Mouse (Mus musculus) forebrain, embryonic 10.5 days (tissue): Measurements from ENCODE around the gene March10. TPM values are rescaled to one million over a fixed set of nuclear protein-coding genes. Genes with fewer than 3 reads are reported as not detected.

Experiments used
- DNase-seq: peaks from one replicate; pipeline ENCODE4 v3.0.0-alpha.2; 2017; ENCODE audit warnings: low spot score; ENCODE audit errors: extremely low spot score
- H3K27ac ChIP-seq: fragments of 300-500 bp; sonication (generic); 2 replicates; pipeline ENCODE4 v1.5.1; 2016; ENCODE audit warnings: mild to moderate bottlenecking
- H3K27me3 ChIP-seq: fragments of 300-500 bp; sonication (generic); 2 replicates; pipeline ENCODE4 v1.6.1; 2016; ENCODE audit warnings: mild to moderate bottlenecking; ENCODE audit not compliant: poor library complexity, severe bottlenecking
- H3K36me3 ChIP-seq: fragments of 300-500 bp; sonication (generic); replicated peaks from 2 replicates; pipeline ENCODE4 v1.6.1; 2016; ENCODE audit warnings: mild to moderate bottlenecking, moderate library complexity
- H3K4me1 ChIP-seq: fragments of 300-500 bp; sonication (generic); 2 replicates; pipeline ENCODE4 v1.6.1; 2016
- H3K4me3 ChIP-seq: fragments of 300-500 bp; sonication (generic); 2 replicates; pipeline ENCODE4 v1.5.1; 2016; ENCODE audit warnings: mild to moderate bottlenecking, moderate library complexity
- H3K9me3 ChIP-seq: fragments of 300-500 bp; sonication (generic); 2 replicates; pipeline ENCODE4 v1.6.1; 2016; ENCODE audit warnings: mild to moderate bottlenecking, moderate library complexity
- WGBS: fragments of 180-500 bp; shearing (Covaris S2); methylation state at CpG from one replicate; pipeline ENCODE4 v1.1.7; 2016; 5-methylcytosine and 5-hydroxymethylcytosine counted together
- polyA plus RNA-seq: library from polyadenylated mRNA; unstranded; fragments of >200 nt; fragmentation: Nextera tagmentation; extraction: Ambion mirVana; gene quantifications from 2 replicates; pipeline ENCODE4 v1.2.1, GENCODE M21; 2016

The March10 gene
- polyA plus RNA-seq, 1 experiment from 2014 or later: 0.09 TPM

DNA sequence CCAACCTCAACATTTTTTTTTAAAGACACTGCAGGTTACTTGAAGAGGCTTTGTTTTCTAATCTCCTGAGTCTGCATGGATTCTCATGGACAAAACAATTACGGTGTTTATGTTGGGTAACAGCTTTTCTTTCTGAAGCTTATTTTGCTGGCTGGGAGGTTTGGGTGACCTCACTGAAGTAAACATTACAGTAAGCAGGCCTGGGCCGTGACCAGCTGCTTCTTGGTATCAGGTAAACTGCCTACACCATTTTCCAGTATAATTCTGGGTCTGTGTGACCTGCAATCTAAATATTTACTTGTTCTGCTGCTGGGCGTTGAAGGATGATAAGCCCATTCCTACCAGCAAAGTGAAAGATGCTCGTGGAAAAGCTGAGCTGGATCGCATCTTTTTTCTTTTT lies 30.1 kb downstream of the March10 start:
- H3K27me3 ChIP-seq: no peaks in the 10 kb centered on the region
- no peak overlapping the region for H3K4me3 ChIP-seq
- no peak for DNase-seq
- no peaks in the 10 kb centered on the region for H3K9me3 ChIP-seq
- no peaks in the 10 kb centered on the region for H3K36me3 ChIP-seq
- H3K27ac ChIP-seq: no peak overlapping the region
- WGBS: 87% methylated on average over 5 of the region's 5 CpGs
- no peaks in the 10 kb centered on the region for H3K4me1 ChIP-seq

DNA sequence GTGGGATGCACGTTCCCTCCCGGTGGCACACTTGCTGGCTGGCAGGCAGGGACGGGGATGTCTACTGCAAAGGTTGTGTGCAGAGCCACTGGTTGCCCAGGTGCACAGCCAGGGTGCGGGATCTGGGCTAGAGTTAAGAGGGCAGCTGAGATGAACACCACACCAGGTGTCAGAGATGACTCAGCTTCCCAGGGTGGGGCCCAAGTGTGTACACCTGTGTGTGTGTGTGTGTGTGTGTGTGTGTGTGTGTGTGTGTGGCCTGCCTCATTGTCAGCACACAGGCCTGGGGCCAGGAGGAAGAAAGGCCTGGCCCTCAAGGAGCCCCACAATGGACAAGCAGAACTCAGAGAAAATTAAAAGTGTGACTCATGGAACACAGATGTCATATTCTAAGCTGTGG lies 31.9 kb downstream of the March10 start:
- no peak for DNase-seq
- H3K27me3 ChIP-seq: no peaks in the 10 kb centered on the region
- H3K4me3 ChIP-seq: no peak overlapping the region
- H3K9me3 ChIP-seq: no peaks in the 10 kb centered on the region
- no peaks in the 10 kb centered on the region for H3K36me3 ChIP-seq
- H3K4me1 ChIP-seq: peaks cover 5% of the 10 kb centered on the region; the same call in 1 of the 2 replicates
- 89% methylated on average over 4 of the region's 4 CpGs for WGBS
- no peak overlapping the region for H3K27ac ChIP-seq

DNA sequence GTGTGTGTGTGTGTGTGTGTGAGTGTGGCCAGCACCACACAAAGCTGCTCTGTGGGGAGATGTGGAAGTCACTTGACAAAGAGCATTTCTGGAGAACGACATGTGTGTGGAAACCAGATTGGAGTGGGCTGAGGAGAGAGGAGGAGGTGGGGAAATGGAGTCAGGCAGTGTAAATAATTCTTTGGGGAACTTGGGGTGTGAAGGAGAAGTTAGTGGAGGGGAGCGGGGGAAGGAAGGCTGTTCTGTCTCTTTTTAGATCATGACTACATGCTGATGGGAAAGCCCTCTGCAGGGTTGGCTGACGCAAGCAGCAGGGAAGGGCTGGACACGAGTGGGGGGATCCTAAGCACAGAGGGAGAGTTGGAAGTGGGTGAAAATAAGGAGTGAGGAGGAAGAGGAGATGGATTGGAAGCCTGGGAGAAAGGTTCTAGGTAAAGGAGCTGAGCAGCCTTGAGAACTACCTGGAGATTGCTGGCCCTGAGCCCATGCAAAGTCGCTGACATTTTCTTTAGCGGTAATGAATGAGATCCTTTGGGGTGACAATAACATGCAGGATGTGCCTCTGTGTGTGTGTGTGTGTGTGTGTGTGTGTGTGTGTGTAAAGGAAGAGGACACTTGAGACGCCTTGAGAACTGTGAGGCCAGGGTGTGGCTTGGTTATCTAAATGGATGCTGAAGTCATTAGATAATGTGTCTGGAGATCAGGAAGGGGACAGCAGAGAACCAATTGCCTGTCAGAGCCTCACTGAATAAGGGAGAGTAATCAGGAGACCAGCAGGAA lies 35.7 kb downstream of the March10 start:
- Histone ChIP-seq H3K36me3 (no peaks in the 10 kb centered on the region), H3K4me1 (peaks cover 5% of the 10 kb centered on the region; the same call in 1 of the 2 replicates), H3K27me3 (no peaks in the 10 kb centered on the region), H3K27ac (no peak overlapping the region), H3K4me3 (no peak overlapping the region), H3K9me3 (no peaks in the 10 kb centered on the region)
- WGBS: 84% methylated on average over 7 of the region's 7 CpGs
- no peak for DNase-seq

DNA sequence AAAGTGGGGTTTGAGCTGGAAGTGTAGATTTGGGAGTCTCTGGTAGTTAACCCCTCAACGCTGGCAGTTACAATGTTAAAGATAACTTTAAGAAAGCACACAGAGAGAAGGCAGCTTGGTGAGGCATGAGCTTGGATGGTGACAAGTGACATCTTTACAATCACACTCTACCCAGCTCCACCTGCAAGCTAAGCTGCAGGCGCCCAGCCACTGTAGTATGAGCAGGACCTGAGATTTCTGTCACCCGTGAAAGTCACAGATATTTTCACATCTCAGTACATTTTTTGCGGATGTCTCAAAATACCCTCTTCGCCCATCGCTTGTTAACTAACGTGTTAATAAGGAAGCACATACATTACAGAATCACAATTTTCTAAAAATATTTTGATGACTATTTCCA lies 36.6 kb downstream of the March10 start:
- no peaks in the 10 kb centered on the region for H3K27me3 ChIP-seq
- 89% methylated on average over 7 of the region's 7 CpGs for WGBS

DNA sequence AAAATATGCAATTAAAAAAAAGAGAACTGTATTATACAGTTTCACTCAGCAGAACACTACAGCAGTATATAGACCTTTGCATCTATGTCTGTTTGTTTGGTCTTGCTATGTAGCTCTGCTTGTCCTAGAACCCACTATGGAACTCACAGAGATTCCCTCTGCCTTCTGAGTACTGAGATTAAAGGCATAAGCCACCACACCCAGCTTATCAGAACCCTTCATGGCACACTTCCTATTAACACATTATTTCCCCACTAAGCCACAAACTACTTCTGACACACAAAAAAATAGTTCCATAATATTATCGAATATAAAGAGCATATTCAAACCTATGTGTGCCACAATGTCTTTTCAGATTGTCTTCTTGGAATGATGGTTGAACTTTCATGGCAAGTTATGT lies 42.5 kb downstream of the March10 start:
- 94% methylated on average over 1 of the region's 1 CpGs for WGBS
- H3K9me3 ChIP-seq: no peaks in the 10 kb centered on the region
- no peak overlapping the region for H3K4me3 ChIP-seq
- H3K27ac ChIP-seq: no peak overlapping the region
- DNase-seq: no peak
- no peaks in the 10 kb centered on the region for H3K36me3 ChIP-seq
- H3K4me1 ChIP-seq: no peaks in the 10 kb centered on the region
- no peaks in the 10 kb centered on the region for H3K27me3 ChIP-seq

More for the DNA sequence above, 36.6 kb downstream of the March10 start:
- Histone ChIP-seq H3K36me3 (no peaks in the 10 kb centered on the region), H3K4me3 (no peak overlapping the region), H3K4me1 (peaks cover 5% of the 10 kb centered on the region; the same call in 1 of the 2 replicates), H3K9me3 (no peaks in the 10 kb centered on the region), H3K27ac (no peak overlapping the region)
- no peak for DNase-seq

DNA sequence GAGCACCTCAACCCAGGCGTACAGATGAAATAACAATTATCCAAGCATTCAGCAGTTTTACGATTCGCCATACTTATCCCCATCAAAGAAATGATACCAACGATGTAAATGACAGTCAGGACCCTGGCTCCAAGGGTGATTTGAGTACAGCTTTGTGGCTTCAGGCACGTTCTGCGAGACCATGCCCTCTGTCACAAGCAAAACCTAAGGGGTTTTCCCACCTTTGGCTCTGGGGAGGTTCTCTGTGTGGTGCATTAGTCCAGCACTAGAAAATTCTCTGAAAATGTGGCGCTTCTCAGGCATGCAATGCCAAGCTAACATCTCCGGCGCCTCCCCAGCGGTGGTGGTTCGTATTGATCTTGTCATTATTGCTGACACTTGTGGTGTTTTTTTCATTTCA lies 47.1 kb downstream of the March10 start:
- WGBS: 95% methylated on average over 11 of the region's 11 CpGs
- H3K4me3 ChIP-seq: no peak overlapping the region

DNA sequence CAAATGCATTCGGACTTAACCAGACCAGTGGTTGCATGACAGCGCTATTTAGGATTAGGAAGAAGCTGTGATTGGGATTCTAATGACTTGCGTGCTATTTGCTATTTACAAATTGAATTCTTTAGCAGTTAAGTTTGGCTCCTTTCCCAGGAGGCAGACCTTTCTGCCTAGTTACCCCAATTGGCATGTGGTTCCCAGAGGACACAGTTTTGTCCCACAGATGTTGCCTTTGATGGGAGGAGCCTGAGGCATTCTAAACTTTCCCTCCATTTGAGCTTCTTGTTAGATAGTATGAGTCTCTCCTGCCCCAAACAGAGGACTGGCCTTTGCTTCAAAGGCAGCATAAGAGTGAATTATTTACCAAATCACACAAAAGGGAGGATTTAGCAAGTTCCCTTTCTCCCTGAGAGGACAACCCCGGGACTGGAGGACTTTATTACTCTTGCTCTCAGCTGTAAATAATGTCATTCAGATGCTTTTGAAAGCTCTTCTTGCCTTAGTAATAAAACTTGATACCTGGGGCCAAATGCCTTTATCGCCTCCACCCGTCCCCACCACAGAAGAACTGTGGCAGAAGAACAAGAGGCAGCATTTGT lies 48.6 kb downstream of the March10 start:
- H3K4me3 ChIP-seq: no peak overlapping the region
- no peak for DNase-seq
- peaks cover 18% of the 10 kb centered on the region for H3K4me1 ChIP-seq
- no peak overlapping the region for H3K27ac ChIP-seq
- H3K27me3 ChIP-seq: no peaks in the 10 kb centered on the region
- H3K36me3 ChIP-seq: no peaks in the 10 kb centered on the region
- WGBS: 69% methylated on average over 6 of the region's 6 CpGs
- no peaks in the 10 kb centered on the region for H3K9me3 ChIP-seq

More for the DNA sequence above, 47.1 kb downstream of the March10 start:
- Histone ChIP-seq H3K27ac (no peak overlapping the region), H3K4me1 (peaks cover 18% of the 10 kb centered on the region), H3K36me3 (no peaks in the 10 kb centered on the region), H3K27me3 (no peaks in the 10 kb centered on the region), H3K9me3 (no peaks in the 10 kb centered on the region)
- DNase-seq: no peak

DNA sequence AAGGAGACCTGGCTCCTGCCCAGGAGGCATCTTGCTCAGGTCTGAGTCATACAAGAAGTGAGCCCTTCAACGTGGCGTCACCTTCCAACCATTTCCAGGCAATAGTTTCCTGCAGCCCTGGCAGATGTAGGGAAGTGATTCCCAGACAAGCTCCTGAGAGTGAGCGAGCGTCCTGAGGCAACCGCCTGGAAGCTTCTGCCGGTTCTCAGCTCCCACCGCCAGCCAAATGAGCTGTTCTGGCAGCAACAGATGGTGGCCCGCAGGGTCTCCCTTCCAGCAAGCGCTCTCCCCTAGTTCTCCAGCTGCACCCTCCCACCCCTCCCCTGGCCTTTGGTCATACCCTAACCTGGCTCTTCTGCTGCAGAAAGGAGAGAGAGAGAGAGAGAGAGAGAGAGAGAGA lies 54.2 kb downstream of the March10 start:
- Histone ChIP-seq H3K9me3 (no peaks in the 10 kb centered on the region), H3K27ac (no peak overlapping the region), H3K4me1 (peaks cover 8% of the 10 kb centered on the region; the same call in 1 of the 2 replicates), H3K27me3 (no peaks in the 10 kb centered on the region), H3K36me3 (no peaks in the 10 kb centered on the region), H3K4me3 (no peak overlapping the region)
- no peak for DNase-seq
- 68% methylated on average over 9 of the region's 9 CpGs for WGBS

DNA sequence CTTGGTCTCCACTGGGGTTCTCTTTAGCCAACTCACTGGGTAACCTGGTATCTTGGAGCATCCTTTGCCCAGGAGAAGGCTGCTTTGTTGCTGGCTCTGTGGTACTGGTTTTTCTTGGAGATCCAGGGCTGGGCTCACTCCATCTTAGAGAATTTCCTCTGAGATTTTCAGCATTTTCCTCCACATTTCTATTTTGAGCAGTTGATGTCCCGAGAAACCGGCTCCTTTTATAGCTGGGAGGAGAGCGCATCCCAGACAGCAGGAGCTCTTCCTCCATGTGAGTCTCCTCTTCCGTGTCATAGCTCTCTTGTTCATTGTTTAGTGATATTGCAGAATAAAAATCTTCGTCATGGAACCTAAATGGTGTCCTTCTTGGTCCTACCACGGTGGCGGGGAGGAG lies 66.2 kb downstream of the March10 start:
- no peak overlapping the region for H3K27ac ChIP-seq
- no peak overlapping the region for H3K4me3 ChIP-seq
- H3K27me3 ChIP-seq: no peaks in the 10 kb centered on the region
- WGBS: 92% methylated on average over 7 of the region's 7 CpGs
- H3K4me1 ChIP-seq: peaks cover 15% of the 10 kb centered on the region
- no peaks in the 10 kb centered on the region for H3K36me3 ChIP-seq
- no peak for DNase-seq
- no peaks in the 10 kb centered on the region; the same call in 1 of the 2 replicates for H3K9me3 ChIP-seq

DNA sequence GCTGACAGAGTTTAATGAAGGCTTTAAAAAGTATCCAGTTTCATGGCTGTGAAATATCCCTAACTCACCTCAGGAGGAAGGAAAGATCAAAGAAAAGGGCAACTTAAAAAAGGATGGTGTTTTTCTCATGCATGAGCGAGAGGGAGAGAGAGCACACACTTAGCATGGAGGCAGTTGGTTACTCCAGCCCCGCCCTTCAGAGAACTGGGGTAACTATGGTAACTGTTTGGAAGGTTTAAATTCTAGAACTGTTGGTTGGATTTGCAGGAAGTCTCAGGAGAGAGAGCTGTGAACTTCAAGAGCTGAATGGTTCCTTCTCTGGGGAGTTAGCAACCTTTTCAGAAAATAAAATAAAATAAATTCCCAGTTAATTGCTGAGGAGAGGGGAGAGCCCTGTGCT lies 67.9 kb downstream of the March10 start:
- H3K27ac ChIP-seq: no peak overlapping the region
- no peaks in the 10 kb centered on the region for H3K36me3 ChIP-seq
- no peak for DNase-seq
- H3K4me1 ChIP-seq: peaks cover 15% of the 10 kb centered on the region
- WGBS: 76% methylated on average over 2 of the region's 2 CpGs
- H3K27me3 ChIP-seq: no peaks in the 10 kb centered on the region
- no peak overlapping the region for H3K4me3 ChIP-seq
- H3K9me3 ChIP-seq: peaks cover 9% of the 10 kb centered on the region

DNA sequence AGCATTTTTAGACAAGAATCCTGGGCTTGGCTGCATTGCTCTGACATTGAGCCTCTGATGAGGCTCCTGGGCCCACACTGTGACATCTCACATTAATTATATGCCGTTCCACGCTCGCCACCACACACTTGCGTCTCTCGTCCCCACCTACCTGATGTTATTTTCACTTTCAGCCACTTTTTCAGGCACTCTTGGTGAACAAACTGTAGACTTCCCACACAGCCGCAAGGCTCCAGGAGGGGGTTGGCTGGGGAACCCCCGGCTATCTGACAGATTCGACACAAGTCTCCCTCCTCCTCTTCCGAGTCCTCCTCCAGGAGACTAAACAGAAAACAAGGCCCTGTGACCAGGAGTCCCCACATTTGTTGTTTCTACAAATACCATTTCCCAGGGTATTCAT lies 71.3 kb downstream of the March10 start:
- H3K36me3 ChIP-seq: no peaks in the 10 kb centered on the region
- no peak overlapping the region for H3K27ac ChIP-seq
- WGBS: 91% methylated on average over 9 of the region's 9 CpGs
- peaks cover 9% of the 10 kb centered on the region for H3K9me3 ChIP-seq
- no peak overlapping the region for H3K4me3 ChIP-seq
- peaks cover 15% of the 10 kb centered on the region for H3K4me1 ChIP-seq
- H3K27me3 ChIP-seq: no peaks in the 10 kb centered on the region
- DNase-seq: no peak

DNA sequence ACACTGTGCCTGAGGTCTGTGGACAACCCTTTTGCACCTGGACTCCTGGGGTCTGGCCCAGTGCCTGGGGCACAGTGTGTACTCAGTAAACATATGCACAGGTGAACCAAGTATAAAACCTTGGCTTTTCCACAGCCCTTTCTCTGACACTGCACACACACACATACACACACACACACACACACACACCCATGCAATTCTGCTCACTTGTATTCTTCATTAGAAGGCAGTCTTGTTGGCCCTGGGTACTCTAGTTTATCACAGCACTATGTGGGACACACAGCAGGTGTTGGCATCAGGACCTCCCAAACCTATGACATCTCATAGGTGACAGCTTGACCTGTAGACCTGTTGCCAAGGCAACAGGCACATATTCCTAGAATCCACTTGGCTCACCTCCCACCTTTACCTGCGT lies 80.7 kb downstream of the March10 start:
- Histone ChIP-seq H3K36me3 (no peaks in the 10 kb centered on the region), H3K27ac (no peak overlapping the region)
- no peak for DNase-seq

DNA sequence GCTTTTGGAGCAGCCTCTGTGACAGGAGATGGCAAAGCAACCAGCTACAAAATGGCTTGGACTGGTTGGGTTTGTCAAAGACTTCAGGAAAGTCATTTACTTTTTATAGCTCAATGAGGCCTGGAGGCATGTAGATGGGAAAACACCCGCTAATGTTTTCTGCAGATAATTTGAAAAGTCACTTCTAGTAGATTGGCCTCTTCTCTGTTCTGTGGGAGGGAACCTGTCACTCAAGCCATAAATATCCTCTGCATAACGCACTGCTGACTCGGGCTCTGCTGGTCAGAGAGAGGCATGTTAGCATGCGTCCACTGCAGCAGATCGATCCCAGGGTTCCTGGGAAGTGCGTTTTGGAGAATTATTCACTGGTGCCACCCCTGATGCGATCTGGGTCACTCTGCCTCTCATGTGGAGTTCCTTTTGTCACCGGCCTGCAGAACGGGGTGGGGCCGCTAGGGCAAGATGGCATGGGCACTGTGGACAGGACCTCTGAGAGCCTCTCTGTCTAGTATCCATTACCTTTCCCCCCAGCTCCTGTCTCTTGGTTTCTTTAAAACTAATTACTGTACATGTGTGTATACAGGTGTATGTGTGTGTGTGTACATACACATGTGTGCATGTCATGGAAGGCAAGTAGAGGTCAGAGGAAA lies 81.9 kb downstream of the March10 start:
- no peaks in the 10 kb centered on the region for H3K9me3 ChIP-seq

More for the DNA sequence above, 80.7 kb downstream of the March10 start:
- 94% methylated on average over 1 of the region's 1 CpGs for WGBS
- 0 out of 2 replicates have a peak, but pooled peaks cover 4% of the 10 kb centered on the region for H3K4me1 ChIP-seq
- no peaks in the 10 kb centered on the region for H3K27me3 ChIP-seq
- H3K9me3 ChIP-seq: no peaks in the 10 kb centered on the region
- H3K4me3 ChIP-seq: no peak overlapping the region

More for the DNA sequence above, 81.9 kb downstream of the March10 start:
- WGBS: 89% methylated on average over 10 of the region's 10 CpGs
- Histone ChIP-seq H3K27ac (no peak overlapping the region), H3K27me3 (no peaks in the 10 kb centered on the region), H3K36me3 (no peaks in the 10 kb centered on the region), H3K4me3 (no peak overlapping the region), H3K4me1 (0 out of 2 replicates have a peak, but pooled peaks cover 4% of the 10 kb centered on the region)
- DNase-seq: no peak
